In the genomic region with DNA sequence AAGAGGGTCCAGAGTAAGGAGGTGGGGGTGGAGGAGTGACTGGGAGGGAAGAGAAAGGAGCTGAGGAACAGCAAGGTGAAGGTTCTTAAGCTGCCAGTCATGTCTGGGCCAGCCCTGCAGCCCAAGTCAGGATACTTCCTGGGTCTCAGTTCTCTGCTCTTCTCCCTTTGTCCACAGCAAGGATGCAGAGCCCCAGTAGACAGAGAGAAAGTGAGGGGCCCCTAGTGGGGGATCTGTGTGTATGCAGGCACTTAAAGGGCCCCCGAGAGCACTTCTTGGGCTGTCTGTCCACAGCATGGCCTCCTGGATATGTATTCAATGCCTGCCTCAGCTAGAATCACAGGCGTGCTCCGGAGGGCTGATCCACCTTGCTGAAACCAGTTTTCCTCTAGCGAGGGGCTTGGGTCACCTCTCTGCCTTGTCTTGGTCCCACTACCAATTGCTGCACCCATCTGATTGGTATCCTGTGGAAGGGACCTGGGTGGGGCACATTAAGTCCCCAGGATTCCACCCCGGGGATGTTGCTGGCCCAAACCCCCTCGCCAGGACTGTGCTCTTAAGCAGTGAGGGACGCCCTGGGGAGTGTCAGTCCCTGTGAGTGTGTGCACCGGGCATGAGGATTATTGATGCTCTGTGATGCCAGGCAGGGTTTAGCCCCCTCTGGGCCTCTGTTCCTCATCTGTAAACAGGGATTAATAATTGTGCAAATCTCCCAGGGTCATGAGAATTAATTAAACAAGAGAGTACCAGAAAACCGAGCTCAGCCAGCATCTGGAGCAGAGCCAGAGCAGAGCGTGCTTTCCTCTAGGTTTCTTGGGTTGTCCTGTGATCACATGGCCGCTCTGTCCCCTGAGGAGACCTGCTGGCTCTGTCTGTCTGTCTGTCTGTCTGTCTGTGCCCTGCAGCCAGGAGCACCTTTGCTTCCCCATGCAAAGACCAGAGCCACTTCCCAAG, we compare ENCODE assay signal across 7 mouse cellular contexts. TPM values are rescaled to one million over a fixed set of nuclear protein-coding genes. Genes with fewer than 3 reads are reported as not detected.
A peak's percentile ranks its signal among the peaks of the same experiment; 100 is the strongest.
DNase-seq lines count a peak whose midpoint lies in the region; ATAC-seq lines count a peak whose summit lies in the region.

No protein-coding gene starts in this region.

- ATAC-seq in granulocyte monocyte progenitor cell, adult 5-6 weeks (replicated peaks; ENCODE audit: poor library complexity, severe bottlenecking): peak; percentile 94
- ATAC-seq in neutrophil, adult 5-6 weeks (ENCODE audit: extremely low read depth, insufficient number of reproducible peaks, low FRiP score, poor library complexity, severe bottlenecking): peak; percentile 71

- DNase-seq in 416B (ENCODE audit: low read depth): peak; percentile 64
- peak; percentile 60 for DNase-seq in CD4-positive helper T cell, adult 2 months (ENCODE audit: low read depth, low spot score)
- peak; percentile 36 to 51 for DNase-seq in kidney, postnatal 4 days
- DNase-seq in layer of hippocampus, adult 11-12 months (ENCODE audit: low spot score): no peak
- no peak for DNase-seq in MN1 (ENCODE audit: low spot score)

RNA-seq across cellular contexts. Expression of gene Dusp7, which starts 26.5 kb away (rescaled TPM):
- total RNA-seq in granulocyte monocyte progenitor cell, adult 5-6 weeks (2014; fragmentation: Nextera tagmentation): 44.7 and 46.2 TPM in 2 replicates
- total RNA-seq in granulocyte monocyte progenitor cell, adult 5-6 weeks (2017): 13.0 and 14.0 TPM in 2 replicates
- total RNA-seq in neutrophil, adult 5-6 weeks (2017): 18.7 and 22.0 TPM in 2 replicates

RNA-seq across cellular contexts. Expression of gene Rpl29, which starts 34.3 kb away (rescaled TPM):
- 2,290 and 2,982 TPM in 2 replicates for total RNA-seq in granulocyte monocyte progenitor cell, adult 5-6 weeks (2014; fragmentation: Nextera tagmentation)
- 1,520 and 1,547 TPM in 2 replicates for total RNA-seq in granulocyte monocyte progenitor cell, adult 5-6 weeks (2017)
- total RNA-seq in neutrophil, adult 5-6 weeks (2017): 440 and 528 TPM in 2 replicates

RNA-seq across cellular contexts. Expression of gene Acy1, which starts 43.2 kb away (rescaled TPM):
- total RNA-seq in granulocyte monocyte progenitor cell, adult 5-6 weeks (2014; fragmentation: Nextera tagmentation): 35.0 and 41.7 TPM in 2 replicates
- 34.2 and 54.3 TPM in 2 replicates for total RNA-seq in granulocyte monocyte progenitor cell, adult 5-6 weeks (2017)
- total RNA-seq in neutrophil, adult 5-6 weeks (2017): 5.2 and 5.9 TPM in 2 replicates

RNA-seq across cellular contexts. Expression of gene Abhd14b, which starts 52.3 kb away (rescaled TPM):
- total RNA-seq in granulocyte monocyte progenitor cell, adult 5-6 weeks (2014; fragmentation: Nextera tagmentation): 17.5 and 26.1 TPM in 2 replicates
- total RNA-seq in granulocyte monocyte progenitor cell, adult 5-6 weeks (2017): 5.7 and 7.2 TPM in 2 replicates
- total RNA-seq in neutrophil, adult 5-6 weeks (2017): 3.2 and 3.3 TPM in 2 replicates

RNA-seq across cellular contexts. Expression of gene Abhd14a, which starts 52.6 kb away (rescaled TPM):
- 50.3 and 57.3 TPM in 2 replicates for total RNA-seq in granulocyte monocyte progenitor cell, adult 5-6 weeks (2014; fragmentation: Nextera tagmentation)
- total RNA-seq in granulocyte monocyte progenitor cell, adult 5-6 weeks (2017): 26.0 and 27.0 TPM in 2 replicates
- total RNA-seq in neutrophil, adult 5-6 weeks (2017): 2.2 and 3.3 TPM in 2 replicates

Comparison
In these comparisons a context has a peak if more than half of its experiments do, and no peak if none do; other contexts are left out.
1. DNase-seq: peak in 416B (single experiment), CD4-positive helper T cell, adult 2 months (single experiment) and kidney, postnatal 4 days (2 of 2); none in layer of hippocampus, adult 11-12 months (single experiment) and MN1 (single experiment).